In the genomic region with DNA sequence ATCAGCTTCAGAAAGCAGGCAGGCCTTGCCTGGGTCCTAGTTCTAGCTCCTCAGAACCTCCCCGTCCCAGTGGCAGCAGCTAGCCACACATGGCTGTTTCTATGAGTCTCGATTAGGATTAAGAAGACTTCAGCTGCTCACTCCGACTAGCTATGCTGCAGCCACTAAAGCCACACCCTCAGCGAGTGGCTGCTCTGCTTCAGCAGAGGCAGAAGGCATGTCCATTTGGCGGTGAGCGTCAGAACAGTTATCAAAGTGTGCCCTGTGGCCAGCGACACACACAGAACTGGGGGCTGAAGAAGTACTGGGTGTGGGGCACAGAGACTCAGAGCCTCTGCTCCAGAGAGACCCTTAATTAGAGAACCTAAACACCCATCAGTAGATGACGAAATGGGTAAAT, we compare ENCODE assay signal across 24 mouse cellular contexts.
A peak's percentile ranks its signal among the peaks of the same experiment; 100 is the strongest.
DNase-seq lines count a peak whose midpoint lies in the region; ATAC-seq lines count a peak whose summit lies in the region.
"Had no signal": no experiment of that assay in that cellular context is flagged by ENCODE, and none has a peak within 500 bp of the region (broad histone marks: within the 10 kb centered on the region; RNA-seq: fewer than 3 reads in every experiment).

No protein-coding gene starts in this region.

- H3K4me1 ChIP-seq in heart, embryonic 11.5 days (ENCODE audit: control insufficient read depth, insufficient read depth, low read length): peaks cover 27% of the 10 kb centered on the region
- H3K4me1 ChIP-seq in hindbrain, embryonic 10.5 days (replicated peaks): peaks cover 14% of the 10 kb centered on the region
- H3K4me1 ChIP-seq in hindbrain, embryonic 16.5 days (ENCODE audit: control insufficient read depth, insufficient read depth, low read depth, low read length): no peaks in the 10 kb centered on the region; the same call in 1 of the 2 replicates
- peaks cover 66% of the 10 kb centered on the region for H3K4me1 ChIP-seq in megakaryocyte, embryonic 14.5 days
- H3K4me1 ChIP-seq in limb, embryonic 10.5 days: peaks cover 42% of the 10 kb centered on the region
- H3K4me1 ChIP-seq: embryonic facial prominence, embryonic 15.5 days had no signal

- H3K4me3 ChIP-seq in heart, embryonic 11.5 days (ENCODE audit: low read depth, low read length): no peak overlapping the region
- H3K4me3 ChIP-seq in hindbrain, embryonic 10.5 days: no peak overlapping the region
- no peak overlapping the region for H3K4me3 ChIP-seq in hindbrain, embryonic 16.5 days (ENCODE audit: low read length)
- H3K4me3 ChIP-seq in megakaryocyte, embryonic 14.5 days (replicated peaks): peak overlapping the region; percentile 23
- H3K4me3 ChIP-seq in limb, embryonic 10.5 days: no peak overlapping the region
- H3K4me3 ChIP-seq: embryonic facial prominence, embryonic 15.5 days; erythroblast, embryonic 14.5 days; forebrain, embryonic 10.5 days; gastrocnemius, adult 2 months had no signal

- H3K4me2 ChIP-seq in heart, embryonic 11.5 days: no peak overlapping the region
- no peak overlapping the region for H3K4me2 ChIP-seq in hindbrain, embryonic 16.5 days (ENCODE audit: low read length)
- H3K4me2 ChIP-seq: embryonic facial prominence, embryonic 15.5 days; hindbrain, embryonic 14.5 days had no signal

- no peaks in the 10 kb centered on the region for H3K9me3 ChIP-seq in heart, embryonic 11.5 days (replicated peaks; ENCODE audit: control insufficient read depth, low read length)
- no peaks in the 10 kb centered on the region for H3K9me3 ChIP-seq in hindbrain, embryonic 10.5 days
- H3K9me3 ChIP-seq in hindbrain, embryonic 16.5 days (ENCODE audit: control insufficient read depth, low read length): no peaks in the 10 kb centered on the region
- no peaks in the 10 kb centered on the region for H3K9me3 ChIP-seq in megakaryocyte, embryonic 14.5 days
- no peaks in the 10 kb centered on the region for H3K9me3 ChIP-seq in limb, embryonic 10.5 days (replicated peaks)
- H3K9me3 ChIP-seq: embryonic facial prominence, embryonic 15.5 days; forebrain, embryonic 10.5 days had no signal

- H3K9ac ChIP-seq in heart, embryonic 11.5 days (ENCODE audit: low read depth, low read length): no peak overlapping the region
- H3K9ac ChIP-seq in hindbrain, embryonic 16.5 days (ENCODE audit: low read depth, low read length): no peak overlapping the region
- H3K9ac ChIP-seq: embryonic facial prominence, embryonic 15.5 days; hindbrain, embryonic 14.5 days had no signal

- 40% methylated on average over 8 of the region's 8 CpGs for WGBS in heart, embryonic 11.5 days (ENCODE audit: insufficient replicate concordance)
- WGBS in hindbrain, embryonic 10.5 days: 74% methylated on average over 8 of the region's 8 CpGs
- 65% methylated on average over 8 of the region's 8 CpGs for WGBS in hindbrain, embryonic 16.5 days
- 67% methylated on average over 8 of the region's 8 CpGs for WGBS in limb, embryonic 10.5 days

- H3K27ac ChIP-seq in heart, embryonic 11.5 days (ENCODE audit: low read depth, low read length): peak overlapping the region; percentile 65; the same call in 1 of the 2 replicates
- 0 out of 2 replicates have a peak overlapping the region, but pooled peaks have one; percentile 23 for H3K27ac ChIP-seq in hindbrain, embryonic 10.5 days
- H3K27ac ChIP-seq in hindbrain, embryonic 16.5 days (ENCODE audit: low read depth, low read length): no peak overlapping the region
- H3K27ac ChIP-seq in limb, embryonic 10.5 days: peak overlapping the region; percentile 2; the same call in 1 of the 2 replicates
- H3K27ac ChIP-seq: embryonic facial prominence, embryonic 15.5 days; forebrain, embryonic 10.5 days; gastrocnemius, adult 2 months; hindbrain, embryonic 14.5 days had no signal

- H3K27me3 ChIP-seq in heart, embryonic 11.5 days (ENCODE audit: control insufficient read depth, insufficient read depth, low read length): peaks cover 32% of the 10 kb centered on the region
- no peaks in the 10 kb centered on the region for H3K27me3 ChIP-seq in hindbrain, embryonic 10.5 days (ENCODE audit: insufficient read depth, poor library complexity, severe bottlenecking)
- no peaks in the 10 kb centered on the region for H3K27me3 ChIP-seq in hindbrain, embryonic 16.5 days (replicated peaks; ENCODE audit: control insufficient read depth, insufficient read depth, low read length)
- H3K27me3 ChIP-seq in megakaryocyte, embryonic 14.5 days (replicated peaks): no peaks in the 10 kb centered on the region
- H3K27me3 ChIP-seq in limb, embryonic 10.5 days (ENCODE audit: low read depth, poor library complexity, severe bottlenecking): no peaks in the 10 kb centered on the region
- H3K27me3 ChIP-seq: CH12.LX; embryonic facial prominence, embryonic 15.5 days; Patski had no signal

- DNase-seq in heart, adult 9 months (ENCODE audit: low spot score in 2 of 2): no peak
- DNase-seq in hindbrain, embryonic 10.5 days (ENCODE audit: low spot score): no peak
- DNase-seq in limb, embryonic 10.5 days (ENCODE audit: low spot score): no peak
- DNase-seq: adrenal gland, adult 2 months; adrenal gland, postnatal 25 days; cerebellum, adult 8-10 months; cerebellum, postnatal 14 days; embryo, embryonic 11 days; gastrocnemius, adult 2 months; gastrocnemius, postnatal 25 days; heart, postnatal 10 days had no signal

- ATAC-seq in heart, embryonic 11.5 days (replicated peaks; ENCODE audit: insufficient number of reproducible peaks, low FRiP score, low TSS enrichment): peak; percentile 64; the same call in 1 of the 2 replicates
- ATAC-seq in hindbrain, embryonic 16.5 days: no peak
- no peak for ATAC-seq in megakaryocyte, adult 5-6 weeks (ENCODE audit: poor library complexity, severe bottlenecking)
- ATAC-seq: activated CD4-positive, CD25-positive, alpha-beta regulatory T cell, adult 4 months; forebrain, embryonic 14.5 days; intestine, embryonic 16.5 days; Patski had no signal

- H3K36me3 ChIP-seq in heart, embryonic 11.5 days (ENCODE audit: control insufficient read depth, insufficient read depth, low read length): no peaks in the 10 kb centered on the region
- no peaks in the 10 kb centered on the region for H3K36me3 ChIP-seq in hindbrain, embryonic 10.5 days
- no peaks in the 10 kb centered on the region for H3K36me3 ChIP-seq in hindbrain, embryonic 16.5 days (ENCODE audit: control insufficient read depth, insufficient read depth, low read length)
- peaks cover 5% of the 10 kb centered on the region for H3K36me3 ChIP-seq in megakaryocyte, embryonic 14.5 days (replicated peaks; ENCODE audit: low read length)
- H3K36me3 ChIP-seq in limb, embryonic 10.5 days: no peaks in the 10 kb centered on the region
- H3K36me3 ChIP-seq: embryonic facial prominence, embryonic 15.5 days; forebrain, embryonic 10.5 days had no signal
